Mouse (Mus musculus) lung, adult 2 months (tissue): ENCODE data around the gene Secisbp2l.
A peak's percentile ranks its signal among the peaks of the same experiment; 100 is the strongest.

Experiments used
- CTCF ChIP-seq: fragments of 200-500 bp; IDR thresholded peaks from 2 replicates; pipeline ENCODE4 v1.5.1; 2011; ENCODE audit warnings: mild to moderate bottlenecking, low read length, control low read depth; ENCODE audit not compliant: insufficient read depth
- POLR2A ChIP-seq: fragments of 200-500 bp; IDR thresholded peaks from 2 replicates; pipeline ENCODE4 v1.6.1; 2011; ENCODE audit warnings: low read depth, mild to moderate bottlenecking, control low read depth, low read length, borderline replicate concordance; ENCODE audit errors: extremely low read depth

DNA sequence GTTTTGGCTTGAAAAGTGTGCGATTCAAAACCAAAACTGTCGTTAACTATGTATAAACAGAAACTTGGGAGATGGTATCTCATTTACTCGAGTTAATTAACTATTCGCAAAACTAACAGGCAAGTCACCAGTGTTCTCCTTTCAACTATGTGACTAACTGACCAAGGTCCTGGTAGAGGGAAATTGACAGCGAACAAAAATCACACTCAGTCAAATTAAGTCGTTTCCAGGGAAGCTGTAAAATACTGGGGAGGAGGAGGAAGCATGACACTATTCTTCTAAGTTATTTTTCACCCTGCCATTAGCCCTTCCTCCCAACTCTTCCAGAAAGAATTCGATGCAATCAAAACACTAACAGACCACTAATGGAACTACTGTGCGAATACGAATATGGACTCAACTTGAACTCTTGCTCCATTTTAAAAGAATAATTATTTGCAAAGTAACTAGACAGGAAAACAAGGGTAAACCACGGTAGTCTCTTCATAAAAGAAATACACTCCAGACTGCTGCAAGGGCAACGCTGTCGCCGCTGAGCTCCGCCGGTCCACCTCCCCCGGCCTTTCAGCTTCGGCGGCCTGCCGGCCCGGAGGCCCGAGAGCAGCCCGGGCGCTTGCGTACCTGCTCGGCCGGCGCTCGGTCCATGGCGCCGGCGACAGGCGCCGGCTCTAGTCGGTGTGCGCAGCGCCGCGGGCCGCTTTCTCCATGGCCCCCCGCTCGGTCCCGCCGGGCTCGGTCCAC is 522 bp downstream of the Secisbp2l start:
- TF ChIP-seq CTCF, result no peak
- 0 out of 2 replicates have a peak, but pooled peaks have one; percentile 77 for TF ChIP-seq POLR2A
